Mouse (Mus musculus): Measurements from ENCODE around the gene Coro1a. TPM values are rescaled to one million over a fixed set of nuclear protein-coding genes. Genes with fewer than 3 reads are reported as not detected.

The Coro1a gene
- polyA plus RNA-seq, 1 experiment from 2014 or later: 19.6 TPM

DNA sequence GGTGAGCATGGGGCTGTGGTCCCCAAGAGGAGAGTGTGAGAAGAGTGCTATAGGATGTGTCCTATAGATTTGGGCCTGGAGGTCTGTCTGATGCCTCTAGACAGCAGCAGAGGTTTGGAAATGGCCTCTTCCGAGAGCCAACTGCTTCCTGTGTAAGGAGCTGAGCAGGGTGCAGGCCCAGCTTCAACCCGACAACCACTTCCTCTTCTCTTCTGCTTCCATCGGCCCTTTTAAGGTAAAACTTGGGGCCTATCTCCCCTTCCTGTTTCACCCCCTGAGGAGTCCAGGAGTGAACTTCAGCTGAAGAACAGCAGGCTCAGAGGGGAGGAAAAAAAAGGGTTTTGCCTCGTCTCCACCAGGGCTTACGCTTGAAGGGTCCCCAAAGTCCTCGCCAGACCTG lies 5.2 kb downstream of the Coro1a start:
- Histone ChIP-seq H3K27ac (ENCODE audit: low read depth, low read length) (no peak overlapping the region), H3K9me3 (ENCODE audit: control insufficient read depth, low read length) (no peaks in the 10 kb centered on the region), H3K36me3 (ENCODE audit: control insufficient read depth, insufficient read depth, low read length) (0 out of 2 replicates have a peak, but pooled peaks cover 2% of the 10 kb centered on the region), H3K27me3 (ENCODE audit: control insufficient read depth, insufficient read depth, low read length) (peaks cover 17% of the 10 kb centered on the region), H3K4me2 (replicated peaks; ENCODE audit: low read depth, low read length) (no peak overlapping the region), H3K4me3 (ENCODE audit: low read length) (no peak overlapping the region), H3K4me1 (ENCODE audit: control insufficient read depth, insufficient read depth, low read length) (peaks cover 12% of the 10 kb centered on the region), H3K9ac (ENCODE audit: low read depth, low read length) (no peak overlapping the region)
- no peak for ATAC-seq (ENCODE audit: low FRiP score, low TSS enrichment)
- 81% methylated on average over 6 of the region's 6 CpGs for WGBS

DNA sequence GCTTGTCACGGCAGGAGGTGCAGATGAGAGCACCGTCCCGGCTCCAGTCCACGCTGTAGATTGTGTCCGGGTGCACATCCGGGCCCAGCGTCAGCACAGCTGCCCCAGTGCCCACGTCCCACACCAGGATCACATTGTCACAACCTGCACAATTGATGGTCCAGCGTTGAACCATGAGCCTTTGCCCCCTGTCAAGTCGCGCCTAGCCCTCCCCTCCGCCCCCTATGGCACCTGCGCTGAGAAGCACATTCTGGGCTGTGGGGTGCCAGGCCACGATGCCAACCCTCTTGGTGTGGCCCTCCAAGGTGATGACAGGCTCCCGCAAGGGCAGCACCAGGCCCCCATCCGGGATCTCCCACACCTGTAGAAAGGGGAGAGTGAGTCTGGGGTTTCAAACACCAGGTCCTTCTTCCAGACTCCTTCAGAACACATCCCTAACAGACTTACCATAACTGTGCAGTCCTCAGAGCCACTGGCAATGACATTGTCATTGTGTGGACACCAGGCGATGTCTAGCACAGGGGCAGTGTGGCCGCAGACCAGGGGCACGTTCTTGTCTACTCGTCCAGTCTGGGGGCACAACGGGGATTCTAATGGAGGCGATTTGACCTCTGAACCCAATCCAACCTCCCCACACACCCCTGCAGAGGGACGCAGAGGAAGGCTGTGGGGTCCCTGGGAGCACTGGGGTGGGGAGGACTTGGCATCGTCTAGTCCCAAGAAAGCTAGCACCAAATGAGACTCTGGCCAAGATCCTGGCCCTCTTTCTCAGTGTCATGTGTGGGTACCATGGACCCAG lies 5.8 kb downstream of the Coro1a start:
- 0 out of 2 replicates have a peak, but pooled peaks have one; percentile 2 for ATAC-seq (ENCODE audit: low FRiP score, low TSS enrichment)

DNA sequence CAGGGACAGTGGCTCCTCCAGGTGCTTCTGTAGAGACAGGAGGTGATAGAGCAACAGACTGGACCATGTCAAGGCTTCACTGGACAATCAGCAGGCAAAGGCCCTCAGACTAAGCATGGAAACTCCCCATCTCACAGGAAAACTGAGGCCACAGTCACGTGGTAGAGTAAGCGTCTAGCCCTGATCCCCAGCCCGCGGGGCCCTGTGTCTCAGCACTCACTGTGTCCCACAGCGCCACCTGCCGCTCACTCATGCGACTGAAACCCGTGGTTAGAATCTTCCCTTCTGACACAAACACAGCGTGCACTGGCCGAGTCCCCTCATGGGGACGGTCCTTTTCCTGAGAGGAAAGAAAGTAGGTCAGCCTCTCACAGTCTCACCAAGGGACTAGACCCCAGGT lies 6.5 kb downstream of the Coro1a start:
- no peak overlapping the region for H3K27ac ChIP-seq (ENCODE audit: low read depth, low read length)
- no peak overlapping the region for H3K4me3 ChIP-seq (ENCODE audit: low read length)
- 1% methylated on average over 11 of the region's 11 CpGs for WGBS
- peak overlapping the region; percentile 22; the same call in 1 of the 2 replicates for H3K4me2 ChIP-seq (replicated peaks; ENCODE audit: low read depth, low read length)
- peak; percentile 74; the same call in 1 of the 2 replicates for ATAC-seq (ENCODE audit: low FRiP score, low TSS enrichment)
- 0 out of 2 replicates have a peak, but pooled peaks cover 2% of the 10 kb centered on the region for H3K36me3 ChIP-seq (ENCODE audit: control insufficient read depth, insufficient read depth, low read length)
- no peaks in the 10 kb centered on the region for H3K9me3 ChIP-seq (ENCODE audit: control insufficient read depth, low read length)
- H3K4me1 ChIP-seq (ENCODE audit: control insufficient read depth, insufficient read depth, low read length): peaks cover 23% of the 10 kb centered on the region
- H3K9ac ChIP-seq (ENCODE audit: low read depth, low read length): no peak overlapping the region
- H3K27me3 ChIP-seq (ENCODE audit: control insufficient read depth, insufficient read depth, low read length): peaks cover 17% of the 10 kb centered on the region

More for the DNA sequence above, 5.8 kb downstream of the Coro1a start:
- Histone ChIP-seq H3K4me3 (ENCODE audit: low read length) (no peak overlapping the region), H3K9me3 (ENCODE audit: control insufficient read depth, low read length) (no peaks in the 10 kb centered on the region), H3K9ac (ENCODE audit: low read depth, low read length) (no peak overlapping the region), H3K36me3 (ENCODE audit: control insufficient read depth, insufficient read depth, low read length) (0 out of 2 replicates have a peak, but pooled peaks cover 2% of the 10 kb centered on the region), H3K4me1 (ENCODE audit: control insufficient read depth, insufficient read depth, low read length) (peaks cover 17% of the 10 kb centered on the region), H3K27ac (ENCODE audit: low read depth, low read length) (no peak overlapping the region), H3K4me2 (replicated peaks; ENCODE audit: low read depth, low read length) (peak overlapping the region; percentile 22; the same call in 1 of the 2 replicates), H3K27me3 (ENCODE audit: control insufficient read depth, insufficient read depth, low read length) (peaks cover 17% of the 10 kb centered on the region)
- WGBS: 62% methylated on average over 24 of the region's 24 CpGs

DNA sequence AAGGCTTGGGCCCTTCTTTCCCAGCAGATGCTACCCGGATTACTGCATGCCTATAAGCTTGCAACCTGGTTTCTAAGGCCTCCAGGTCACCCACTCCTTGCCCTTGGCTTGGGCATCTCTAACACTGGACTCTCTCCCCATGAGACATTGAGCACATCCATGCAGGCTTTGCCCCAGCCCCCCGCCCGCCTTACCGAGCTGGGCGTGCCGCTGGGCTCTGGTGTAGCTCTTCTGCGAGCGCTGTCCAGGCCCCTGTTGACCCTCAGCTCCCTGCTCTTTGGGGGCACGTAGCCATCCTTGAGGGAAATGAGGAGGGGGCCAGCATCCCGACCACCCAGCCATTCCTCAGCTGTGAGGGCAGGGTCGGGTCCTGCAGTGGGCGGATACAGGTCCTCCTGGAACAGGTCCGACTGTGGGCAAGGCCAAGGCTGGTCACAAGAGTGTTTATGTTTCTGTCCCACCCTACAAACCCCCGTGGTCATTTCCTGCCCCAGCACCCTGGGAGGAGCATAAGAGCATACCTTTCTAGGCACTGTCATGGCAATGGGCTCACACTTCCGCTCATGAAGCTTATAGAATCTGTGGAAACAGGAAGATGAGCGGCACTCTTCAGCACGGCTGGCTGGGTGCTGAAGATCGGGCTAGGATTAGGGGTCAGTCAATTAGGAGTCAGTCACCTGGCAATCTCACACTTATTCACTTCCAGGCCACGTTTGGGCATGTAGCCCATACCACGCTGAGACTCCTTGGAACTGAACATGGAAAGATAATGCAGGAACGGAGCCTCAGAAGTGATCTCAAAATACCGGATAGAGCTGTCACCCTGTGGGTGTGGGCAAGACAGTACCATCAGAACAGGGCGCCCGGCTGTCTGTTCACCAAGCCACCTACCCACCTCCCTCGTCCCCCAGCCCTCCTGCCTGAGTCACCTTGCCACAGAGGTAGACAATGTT lies 7.2 kb downstream of the Coro1a start:
- 87% methylated on average over 25 of the region's 25 CpGs for WGBS
- H3K9ac ChIP-seq (ENCODE audit: low read depth, low read length): no peak overlapping the region
- no peak overlapping the region for H3K4me2 ChIP-seq (replicated peaks; ENCODE audit: low read depth, low read length)
- H3K27ac ChIP-seq (ENCODE audit: low read depth, low read length): no peak overlapping the region
- H3K4me3 ChIP-seq (ENCODE audit: low read length): no peak overlapping the region
- ATAC-seq (ENCODE audit: low FRiP score, low TSS enrichment): no peak
- peaks cover 16% of the 10 kb centered on the region for H3K27me3 ChIP-seq (ENCODE audit: control insufficient read depth, insufficient read depth, low read length)
- 0 out of 2 replicates have a peak, but pooled peaks cover 2% of the 10 kb centered on the region for H3K36me3 ChIP-seq (ENCODE audit: control insufficient read depth, insufficient read depth, low read length)
- peaks cover 23% of the 10 kb centered on the region for H3K4me1 ChIP-seq (ENCODE audit: control insufficient read depth, insufficient read depth, low read length)
- H3K9me3 ChIP-seq (ENCODE audit: control insufficient read depth, low read length): no peaks in the 10 kb centered on the region

DNA sequence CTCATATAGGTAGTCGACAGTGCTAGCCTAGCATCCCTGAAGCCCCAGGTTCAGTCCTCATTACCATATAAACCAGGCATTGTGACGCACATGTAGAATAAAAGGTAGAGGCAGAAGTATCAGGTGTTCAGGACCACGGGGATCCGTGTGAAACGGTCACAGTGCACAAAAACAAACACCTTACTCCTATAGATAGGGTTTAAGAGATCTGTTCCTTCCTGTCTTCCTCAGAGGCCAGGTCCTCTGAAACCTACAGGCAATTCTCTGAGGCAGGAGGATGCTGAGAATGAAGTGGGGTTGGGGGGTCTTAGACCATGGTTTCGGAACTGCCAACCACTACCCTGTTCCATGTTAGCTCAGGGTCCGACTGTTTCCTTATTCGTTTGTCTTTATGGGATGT lies 9.7 kb downstream of the Coro1a start:
- H3K4me2 ChIP-seq (replicated peaks; ENCODE audit: low read depth, low read length): no peak overlapping the region
- H3K36me3 ChIP-seq (ENCODE audit: control insufficient read depth, insufficient read depth, low read length): 0 out of 2 replicates have a peak, but pooled peaks cover 2% of the 10 kb centered on the region
- no peak for ATAC-seq (ENCODE audit: low FRiP score, low TSS enrichment)
- H3K9ac ChIP-seq (ENCODE audit: low read depth, low read length): no peak overlapping the region
- 94% methylated on average over 8 of the region's 8 CpGs for WGBS
- H3K27me3 ChIP-seq (ENCODE audit: control insufficient read depth, insufficient read depth, low read length): no peaks in the 10 kb centered on the region
- H3K9me3 ChIP-seq (ENCODE audit: control insufficient read depth, low read length): no peaks in the 10 kb centered on the region
- H3K4me1 ChIP-seq (ENCODE audit: control insufficient read depth, insufficient read depth, low read length): peaks cover 22% of the 10 kb centered on the region
- H3K27ac ChIP-seq (ENCODE audit: low read depth, low read length): no peak overlapping the region
- no peak overlapping the region for H3K4me3 ChIP-seq (ENCODE audit: low read length)

DNA sequence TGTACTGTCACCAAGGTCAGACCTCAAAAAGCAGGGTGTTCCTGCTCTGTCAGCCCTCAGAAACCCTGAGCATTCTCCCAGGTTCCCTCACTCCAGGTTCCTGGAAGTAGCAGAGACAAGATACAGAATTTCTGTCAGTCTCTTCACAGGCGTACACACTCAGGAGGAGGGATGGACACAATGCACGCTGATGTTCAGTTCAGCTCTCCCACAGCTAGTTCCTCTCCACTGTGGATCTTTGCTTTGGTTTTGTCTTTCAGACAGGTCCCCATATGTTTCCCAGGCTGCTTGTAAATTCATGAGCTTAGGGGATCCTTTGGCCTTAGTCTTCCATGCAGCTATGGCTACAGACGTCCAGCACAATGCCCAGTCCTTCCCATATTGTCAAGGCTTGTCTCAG lies 10.7 kb downstream of the Coro1a start:
- Histone ChIP-seq H3K4me3 (ENCODE audit: low read length) (peak overlapping the region; percentile 73), H3K36me3 (ENCODE audit: control insufficient read depth, insufficient read depth, low read length) (peaks cover 10% of the 10 kb centered on the region), H3K27ac (ENCODE audit: low read depth, low read length) (no peak overlapping the region), H3K4me2 (replicated peaks; ENCODE audit: low read depth, low read length) (peak overlapping the region; percentile 94), H3K9me3 (ENCODE audit: control insufficient read depth, low read length) (no peaks in the 10 kb centered on the region), H3K9ac (ENCODE audit: low read depth, low read length) (peak overlapping the region; percentile 75; the same call in 1 of the 2 replicates), H3K27me3 (ENCODE audit: control insufficient read depth, insufficient read depth, low read length) (no peaks in the 10 kb centered on the region), H3K4me1 (ENCODE audit: control insufficient read depth, insufficient read depth, low read length) (peaks cover 22% of the 10 kb centered on the region)
- WGBS: 86% methylated on average over 3 of the region's 3 CpGs
- no peak for ATAC-seq (ENCODE audit: low FRiP score, low TSS enrichment)

DNA sequence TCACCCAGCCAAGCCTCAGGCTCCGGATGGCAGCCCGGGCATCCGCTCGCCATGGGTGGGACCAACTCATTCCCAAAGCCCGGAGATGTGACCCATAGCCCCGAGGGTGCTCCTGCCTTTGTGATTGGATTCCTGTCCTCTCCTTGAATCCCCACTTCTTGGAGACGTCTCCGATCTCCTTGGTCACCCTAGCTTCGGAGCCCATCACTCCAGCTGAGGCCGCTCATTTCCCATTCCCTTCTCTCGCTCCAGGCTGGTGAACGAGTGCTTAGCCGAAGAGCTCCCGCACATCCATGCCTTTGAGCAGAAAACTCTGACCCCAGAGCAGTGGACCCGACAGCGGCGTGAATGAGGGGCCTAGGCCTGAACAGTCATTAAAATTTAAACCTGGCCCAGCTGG lies 11.3 kb downstream of the Coro1a start:
- Histone ChIP-seq H3K36me3 (ENCODE audit: control insufficient read depth, insufficient read depth, low read length) (peaks cover 16% of the 10 kb centered on the region), H3K9me3 (ENCODE audit: control insufficient read depth, low read length) (no peaks in the 10 kb centered on the region), H3K4me3 (ENCODE audit: low read length) (peak overlapping the region; percentile 73), H3K9ac (ENCODE audit: low read depth, low read length) (peak overlapping the region; percentile 75), H3K4me1 (ENCODE audit: control insufficient read depth, insufficient read depth, low read length) (peaks cover 19% of the 10 kb centered on the region), H3K4me2 (replicated peaks; ENCODE audit: low read depth, low read length) (peak overlapping the region; percentile 94), H3K27me3 (ENCODE audit: control insufficient read depth, insufficient read depth, low read length) (no peaks in the 10 kb centered on the region), H3K27ac (ENCODE audit: low read depth, low read length) (0 out of 2 replicates have a peak overlapping the region, but pooled peaks have one; percentile 47)
- no peak; the same call in 1 of the 2 replicates for ATAC-seq (ENCODE audit: low FRiP score, low TSS enrichment)
- WGBS: 3% methylated on average over 17 of the region's 17 CpGs

DNA sequence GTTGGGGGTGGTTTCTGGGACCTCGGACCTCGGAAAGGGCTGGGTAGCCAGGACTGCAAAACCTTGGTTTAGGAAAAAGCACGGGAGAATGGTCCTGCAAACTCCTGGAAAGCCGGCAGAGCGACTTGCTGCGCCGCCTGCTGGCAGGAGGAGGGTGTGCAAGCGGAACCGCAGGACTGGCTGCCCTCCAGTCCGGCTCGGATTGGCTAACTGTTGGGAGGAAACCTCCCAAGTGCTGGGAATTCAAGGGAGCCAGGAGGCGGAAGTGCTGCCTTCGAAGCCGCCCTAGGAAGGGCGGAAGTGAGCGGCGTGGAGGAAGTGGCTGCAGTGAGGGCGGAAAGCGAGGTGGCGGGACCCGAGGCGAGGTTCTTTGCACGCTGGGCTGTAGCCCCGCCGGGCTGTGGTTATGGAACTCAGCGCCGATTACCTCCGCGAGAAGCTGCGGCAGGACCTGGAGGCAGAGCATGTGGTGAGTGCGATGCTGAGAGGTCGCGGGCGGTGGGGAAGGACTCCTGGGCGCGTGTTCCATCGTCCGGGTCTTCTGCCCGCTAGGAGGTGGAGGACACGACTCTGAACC lies 11.9 kb downstream of the Coro1a start, which contains the start of gene Slx1b:
TSS of gene Slx1b (minus strand) at position 154 of the 577 bp plus-strand sequence.
- peaks cover 22% of the 10 kb centered on the region for H3K36me3 ChIP-seq (ENCODE audit: control insufficient read depth, insufficient read depth, low read length)
- under 1% methylated on average over 40 of the region's 40 CpGs for WGBS
- peak within 1 kb of the TSS; percentile 96 for H3K27ac ChIP-seq (ENCODE audit: low read depth, low read length)
- ATAC-seq (ENCODE audit: low FRiP score, low TSS enrichment): peak; percentile 96
- H3K4me2 ChIP-seq (replicated peaks; ENCODE audit: low read depth, low read length): peak within 1 kb of the TSS; percentile 94
- H3K9me3 ChIP-seq (ENCODE audit: control insufficient read depth, low read length): no peaks in the 10 kb centered on the region
- H3K4me1 ChIP-seq (ENCODE audit: control insufficient read depth, insufficient read depth, low read length): peaks cover 17% of the 10 kb centered on the region
- H3K27me3 ChIP-seq (ENCODE audit: control insufficient read depth, insufficient read depth, low read length): no peaks in the 10 kb centered on the region
- H3K9ac ChIP-seq (ENCODE audit: low read depth, low read length): peak within 1 kb of the TSS; percentile 75
- H3K4me3 ChIP-seq (ENCODE audit: low read length): peak within 1 kb of the TSS; percentile 73
